Mouse (Mus musculus): ENCODE results near the gene Pde4d. TPM values are rescaled to one million over a fixed set of nuclear protein-coding genes. Genes with fewer than 3 reads are reported as not detected.

The Pde4d gene
- polyA plus RNA-seq, 1 experiment = 33.8 TPM

DNA sequence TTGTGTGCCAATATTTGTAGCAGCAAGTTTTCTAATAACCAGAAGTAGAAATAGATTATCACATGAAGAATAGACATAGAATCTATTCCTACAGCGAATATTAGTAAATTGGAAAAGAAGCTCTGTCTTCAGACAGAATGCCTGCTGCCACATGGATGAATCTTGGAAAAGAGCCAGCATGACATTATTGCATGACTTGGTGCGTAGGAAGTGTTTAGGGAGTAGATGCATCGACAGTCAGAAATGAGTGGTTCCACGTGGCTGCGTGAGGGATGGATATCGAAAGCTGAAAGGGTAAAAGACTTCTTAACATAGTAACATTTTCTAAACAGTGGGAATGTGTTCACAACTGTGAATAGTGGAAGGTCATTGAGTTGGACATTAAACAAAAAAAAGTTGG is 912.6 kb downstream of the Pde4d start:
- Histone ChIP-seq H3K4me3 (replicated peaks; ENCODE audit: insufficient read depth, low read depth, low read length) (no peak overlapping the region), H3K27me3 (ENCODE audit: control insufficient read depth, insufficient read depth, low read length) (no peaks in the 10 kb centered on the region), H3K4me1 (ENCODE audit: control insufficient read depth, insufficient read depth, low read length) (no peaks in the 10 kb centered on the region; the same call in 1 of the 2 replicates), H3K27ac (ENCODE audit: insufficient read depth, low read length) (no peak overlapping the region)
- 14% methylated on average over 6 of the region's 6 CpGs for WGBS
- TF ChIP-seq CTCF (IDR thresholded peaks at IDR 0.05; ENCODE audit: borderline replicate concordance, insufficient read depth, low read depth, low read length) = no peak
- DNase-seq = peak in 1 of 2 experiments; percentile 54

DNA sequence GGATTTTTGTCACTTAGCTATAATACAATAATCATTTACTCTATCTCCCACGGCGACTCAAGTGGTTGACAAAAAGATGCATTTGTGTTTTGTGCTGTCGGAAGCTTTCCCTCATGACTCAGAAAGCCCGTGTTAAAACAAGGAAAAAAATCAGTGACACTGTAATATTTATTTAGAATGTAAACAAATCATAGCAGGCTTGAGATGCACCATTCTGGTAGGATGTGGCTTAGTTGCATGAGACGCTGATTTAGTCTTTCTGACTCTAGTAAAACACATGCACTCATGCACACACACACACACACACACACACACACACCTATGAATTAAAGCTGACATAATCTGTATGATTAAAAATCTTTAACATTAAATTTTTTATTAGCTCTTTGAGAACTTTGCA is 924.7 kb downstream of the Pde4d start:
- Histone ChIP-seq H3K4me3 (replicated peaks; ENCODE audit: insufficient read depth, low read depth, low read length) (no peak overlapping the region), H3K27ac (ENCODE audit: insufficient read depth, low read length) (no peak overlapping the region), H3K27me3 (ENCODE audit: control insufficient read depth, insufficient read depth, low read length) (no peaks in the 10 kb centered on the region), H3K4me1 (ENCODE audit: control insufficient read depth, insufficient read depth, low read length) (no peaks in the 10 kb centered on the region)
- no peak for DNase-seq
- WGBS = 81% methylated on average over 5 of the region's 5 CpGs
- no peak for TF ChIP-seq POLR2A (IDR thresholded peaks at IDR 0.05; ENCODE audit: borderline replicate concordance, insufficient read depth, low read length)
- no peak for TF ChIP-seq CTCF (IDR thresholded peaks at IDR 0.05; ENCODE audit: borderline replicate concordance, insufficient read depth, low read depth, low read length)

DNA sequence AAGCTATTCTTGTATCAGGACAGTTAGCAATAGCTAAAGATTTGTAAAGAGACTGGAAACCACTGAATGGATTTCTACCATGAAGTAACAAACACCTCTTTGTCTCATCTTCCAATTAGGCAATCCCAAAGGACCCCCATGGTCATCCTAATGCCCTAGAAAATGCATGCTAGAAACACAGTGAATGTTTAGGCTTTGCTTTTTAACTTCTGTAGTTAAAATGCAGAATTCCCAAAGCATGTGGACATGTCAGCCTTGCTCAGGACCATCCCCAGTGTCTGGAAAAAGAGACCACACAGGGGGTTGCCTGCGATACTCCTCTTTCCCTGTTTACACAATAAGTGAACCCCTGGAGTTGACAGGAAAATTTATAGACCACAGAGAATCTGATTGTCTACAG is 926.9 kb downstream of the Pde4d start:
- DNase-seq = no peak
- TF ChIP-seq POLR2A (IDR thresholded peaks at IDR 0.05; ENCODE audit: borderline replicate concordance, insufficient read depth, low read length) (no peak), CTCF (IDR thresholded peaks at IDR 0.05; ENCODE audit: borderline replicate concordance, insufficient read depth, low read depth, low read length) (no peak)
- Histone ChIP-seq H3K4me3 (replicated peaks; ENCODE audit: insufficient read depth, low read depth, low read length) (no peak overlapping the region), H3K27me3 (ENCODE audit: control insufficient read depth, insufficient read depth, low read length) (no peaks in the 10 kb centered on the region), H3K27ac (ENCODE audit: insufficient read depth, low read length) (no peak overlapping the region), H3K4me1 (ENCODE audit: control insufficient read depth, insufficient read depth, low read length) (no peaks in the 10 kb centered on the region)
- WGBS = 76% methylated on average over 1 of the region's 1 CpGs

DNA sequence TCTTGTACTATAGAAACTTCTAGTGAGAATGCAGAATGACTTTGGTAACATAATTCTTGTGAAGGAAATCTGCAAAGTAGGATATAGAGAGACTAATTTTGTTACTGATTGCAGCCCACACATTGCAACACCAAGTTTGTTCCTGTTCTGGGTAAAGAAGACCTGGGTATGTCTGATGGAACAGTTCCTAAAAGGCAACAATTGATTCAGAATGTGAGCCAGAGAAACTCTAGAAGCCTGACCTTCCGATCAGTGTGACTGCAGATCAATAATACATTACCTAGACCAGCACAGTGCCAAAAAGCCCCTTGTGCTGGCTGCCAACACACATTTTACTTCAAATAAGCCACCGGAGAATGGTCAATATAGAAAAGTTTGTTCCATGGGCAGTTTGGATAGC is 930.4 kb downstream of the Pde4d start:
- no peak overlapping the region for H3K4me3 ChIP-seq (replicated peaks; ENCODE audit: insufficient read depth, low read depth, low read length)
- no peak overlapping the region for H3K27ac ChIP-seq (ENCODE audit: insufficient read depth, low read length)
- H3K4me1 ChIP-seq (ENCODE audit: control insufficient read depth, insufficient read depth, low read length) = peaks cover 3% of the 10 kb centered on the region; the same call in 1 of the 2 replicates
- no peaks in the 10 kb centered on the region for H3K27me3 ChIP-seq (ENCODE audit: control insufficient read depth, insufficient read depth, low read length)
- no peak for DNase-seq
- no peak for TF ChIP-seq POLR2A (IDR thresholded peaks at IDR 0.05; ENCODE audit: borderline replicate concordance, insufficient read depth, low read length)
- no peak for TF ChIP-seq CTCF (IDR thresholded peaks at IDR 0.05; ENCODE audit: borderline replicate concordance, insufficient read depth, low read depth, low read length)
- WGBS = 100% methylated on average over 2 of the region's 2 CpGs

DNA sequence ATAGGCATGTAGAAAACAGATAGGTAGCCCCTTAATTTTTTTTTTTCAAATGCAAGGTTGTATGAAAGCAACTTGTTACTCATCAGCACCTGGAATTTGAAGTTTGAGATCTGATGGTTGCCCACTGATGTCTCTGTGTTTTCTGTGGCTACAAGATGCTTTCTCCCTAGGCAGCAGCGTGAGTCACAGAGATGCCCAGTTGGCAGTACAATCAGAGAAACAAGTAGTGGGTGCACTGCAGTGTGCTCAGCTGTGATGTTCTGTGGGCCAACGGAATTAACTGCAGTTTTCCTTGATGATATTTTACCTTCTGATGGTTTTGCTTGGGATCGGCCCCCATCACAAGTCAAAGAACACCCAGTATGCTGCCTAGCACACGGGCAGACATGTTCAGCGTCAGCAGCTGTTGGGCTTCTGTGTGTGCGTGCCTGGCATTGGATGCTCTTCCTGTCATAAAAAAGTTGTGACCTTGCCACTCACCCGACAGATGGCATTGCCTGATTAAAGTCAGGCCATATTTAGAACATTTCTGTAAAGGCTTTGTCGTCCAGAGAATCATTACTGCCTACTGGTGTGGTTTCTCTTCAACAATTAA is 939.0 kb downstream of the Pde4d start:
- TF ChIP-seq POLR2A (IDR thresholded peaks at IDR 0.05; ENCODE audit: borderline replicate concordance, insufficient read depth, low read length) (no peak), CTCF (IDR thresholded peaks at IDR 0.05; ENCODE audit: borderline replicate concordance, insufficient read depth, low read depth, low read length) (no peak)
- Histone ChIP-seq H3K27me3 (ENCODE audit: control insufficient read depth, insufficient read depth, low read length) (no peaks in the 10 kb centered on the region), H3K27ac (ENCODE audit: insufficient read depth, low read length) (peak overlapping the region; percentile 35; the same call in 1 of the 2 replicates), H3K4me3 (replicated peaks; ENCODE audit: insufficient read depth, low read depth, low read length) (no peak overlapping the region), H3K4me1 (ENCODE audit: control insufficient read depth, insufficient read depth, low read length) (peaks cover 10% of the 10 kb centered on the region; the same call in 1 of the 2 replicates)
- peak; percentile 61 to 76 for DNase-seq
- WGBS = 8% methylated on average over 8 of the region's 8 CpGs

DNA sequence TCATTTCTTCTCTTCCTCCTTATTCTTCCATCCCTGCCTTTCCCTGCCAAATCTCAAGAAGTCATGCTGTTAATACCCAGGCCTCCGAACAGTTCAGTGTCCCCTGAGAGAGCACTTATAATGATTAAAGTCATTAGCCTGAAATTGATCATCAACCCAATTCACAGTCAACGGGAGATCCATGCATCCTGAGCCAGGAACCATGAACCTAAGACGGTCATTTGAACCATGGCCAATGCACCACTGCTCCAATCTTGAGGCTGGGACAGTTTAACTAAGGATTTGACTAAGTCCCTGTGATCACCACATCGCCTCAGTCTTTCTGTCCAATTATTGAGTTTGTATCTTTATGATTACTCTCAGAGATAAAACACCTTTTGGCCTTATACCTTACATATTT is 952.6 kb downstream of the Pde4d start:
- TF ChIP-seq CTCF (IDR thresholded peaks at IDR 0.05; ENCODE audit: borderline replicate concordance, insufficient read depth, low read depth, low read length) (no peak), POLR2A (IDR thresholded peaks at IDR 0.05; ENCODE audit: borderline replicate concordance, insufficient read depth, low read length) (no peak)
- 49% methylated on average over 4 of the region's 4 CpGs for WGBS
- no peak overlapping the region for H3K4me3 ChIP-seq (replicated peaks; ENCODE audit: insufficient read depth, low read depth, low read length)

DNA sequence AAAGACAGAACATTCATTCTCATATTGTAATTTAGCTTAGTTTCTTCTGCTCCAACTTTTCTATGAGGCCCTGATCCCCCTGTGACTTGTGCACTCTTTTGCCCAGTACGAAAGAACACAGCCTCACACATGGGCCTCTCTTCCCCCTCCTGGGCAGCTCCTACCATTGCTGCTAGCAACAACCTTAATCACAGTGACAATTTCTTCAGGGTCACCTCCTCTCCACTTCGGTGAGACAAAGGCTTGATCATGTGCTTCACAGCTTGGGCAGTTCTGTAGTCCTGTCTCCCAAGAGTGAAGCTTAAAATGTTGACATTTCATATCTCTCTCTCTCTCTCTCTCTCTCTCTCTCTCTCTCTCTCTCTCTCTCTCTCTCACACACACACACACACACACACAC is 953.2 kb downstream of the Pde4d start:
- TF ChIP-seq POLR2A (IDR thresholded peaks at IDR 0.05; ENCODE audit: borderline replicate concordance, insufficient read depth, low read length) (no peak), CTCF (IDR thresholded peaks at IDR 0.05; ENCODE audit: borderline replicate concordance, insufficient read depth, low read depth, low read length) (no peak)

More for the DNA sequence above, 952.6 kb downstream of the Pde4d start:
- no peak overlapping the region for H3K27ac ChIP-seq (ENCODE audit: insufficient read depth, low read length)
- 0 out of 2 replicates have a peak, but pooled peaks cover 1% of the 10 kb centered on the region for H3K4me1 ChIP-seq (ENCODE audit: control insufficient read depth, insufficient read depth, low read length)
- no peaks in the 10 kb centered on the region for H3K27me3 ChIP-seq (ENCODE audit: control insufficient read depth, insufficient read depth, low read length)
- no peak for DNase-seq

DNA sequence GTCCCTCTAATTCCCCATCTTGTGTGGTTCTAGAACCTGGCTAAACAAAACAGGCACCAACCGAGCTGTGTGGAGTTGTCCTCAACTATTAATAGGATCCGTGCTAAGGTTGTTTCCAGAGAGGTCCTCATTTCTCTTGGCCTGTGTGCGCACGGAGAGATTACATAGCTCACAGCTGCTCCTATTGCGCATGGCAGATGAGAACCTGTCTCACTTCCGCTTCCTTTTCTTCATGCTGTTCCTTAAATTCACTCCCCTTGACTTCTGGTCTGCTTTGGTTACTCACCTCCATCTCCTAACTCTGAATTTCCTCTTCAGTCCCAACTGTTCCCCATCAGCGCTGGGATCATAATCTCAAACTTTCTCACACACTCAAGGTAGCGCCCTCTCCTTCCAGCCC is 956.6 kb downstream of the Pde4d start:
- WGBS = 92% methylated on average over 8 of the region's 8 CpGs
- H3K4me3 ChIP-seq (replicated peaks; ENCODE audit: insufficient read depth, low read depth, low read length) = no peak overlapping the region
- DNase-seq = no peak
- TF ChIP-seq POLR2A (IDR thresholded peaks at IDR 0.05; ENCODE audit: borderline replicate concordance, insufficient read depth, low read length) (no peak), CTCF (IDR thresholded peaks at IDR 0.05; ENCODE audit: borderline replicate concordance, insufficient read depth, low read depth, low read length) (no peak)
- no peak overlapping the region for H3K27ac ChIP-seq (ENCODE audit: insufficient read depth, low read length)
- H3K4me1 ChIP-seq (ENCODE audit: control insufficient read depth, insufficient read depth, low read length) = peaks cover 4% of the 10 kb centered on the region; the same call in 1 of the 2 replicates
- no peaks in the 10 kb centered on the region for H3K27me3 ChIP-seq (ENCODE audit: control insufficient read depth, insufficient read depth, low read length)

More for the DNA sequence above, 953.2 kb downstream of the Pde4d start:
- peaks cover 4% of the 10 kb centered on the region; the same call in 1 of the 2 replicates for H3K4me1 ChIP-seq (ENCODE audit: control insufficient read depth, insufficient read depth, low read length)
- H3K4me3 ChIP-seq (replicated peaks; ENCODE audit: insufficient read depth, low read depth, low read length) = no peak overlapping the region
- no peaks in the 10 kb centered on the region for H3K27me3 ChIP-seq (ENCODE audit: control insufficient read depth, insufficient read depth, low read length)
- no peak for DNase-seq
- H3K27ac ChIP-seq (ENCODE audit: insufficient read depth, low read length) = no peak overlapping the region
- WGBS = 47% methylated on average over 2 of the region's 2 CpGs
